Mouse (Mus musculus) cerebellum, postnatal 14 days (tissue): Measurements from ENCODE around the gene Tiam1.

Experiments used
- DNase-seq, 2 experiments: peaks; one replicate each; pipeline ENCODE4 v3.0.0; 2021; ENCODE audit warnings: mixed read lengths in 2 of 2

Tiam1 gene

DNA sequence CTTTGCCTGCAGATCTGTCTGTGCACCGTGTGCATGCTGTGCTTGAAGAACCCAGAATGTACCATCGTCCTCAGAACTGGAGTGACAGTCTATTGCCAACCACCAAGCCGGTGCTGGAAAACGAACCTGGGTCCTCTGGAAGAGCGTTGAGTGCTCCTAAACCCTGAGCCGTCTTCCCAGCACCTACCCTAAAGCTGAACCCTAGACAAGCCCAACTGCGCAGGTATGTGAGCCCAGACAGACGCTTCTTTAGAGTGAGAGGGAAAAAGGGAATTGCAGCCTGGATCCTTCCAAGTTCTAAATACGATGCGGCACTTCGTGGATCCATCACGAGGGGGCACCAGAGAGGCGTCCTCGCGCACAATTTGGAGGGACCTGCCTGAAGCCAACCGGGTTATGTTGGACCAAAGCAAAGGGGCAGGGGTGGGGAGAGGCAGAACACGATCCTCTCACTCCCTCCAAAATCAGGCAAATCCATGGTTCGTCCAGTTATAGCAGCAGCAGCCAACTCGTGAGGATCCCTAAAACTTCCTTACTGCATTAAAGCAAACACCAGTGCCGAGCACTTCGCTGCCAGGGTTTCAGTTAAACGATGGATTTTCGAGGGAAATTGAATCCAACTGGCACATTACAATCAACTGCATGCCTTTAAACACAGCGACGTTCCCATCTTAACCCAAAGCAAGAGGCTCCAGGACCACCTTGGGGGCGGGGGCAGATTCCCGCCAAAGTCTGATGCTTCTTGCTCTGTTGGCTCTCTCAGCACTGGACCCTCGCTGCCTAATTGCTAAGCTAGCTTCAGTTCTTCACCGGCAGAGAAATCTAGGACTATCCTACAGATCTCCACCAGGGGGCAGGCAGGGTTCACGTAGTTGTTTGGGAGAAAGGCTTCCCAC lies 369.7 kb downstream of the Tiam1 start:
- DNase-seq = peak; percentile 96 to 97

DNA sequence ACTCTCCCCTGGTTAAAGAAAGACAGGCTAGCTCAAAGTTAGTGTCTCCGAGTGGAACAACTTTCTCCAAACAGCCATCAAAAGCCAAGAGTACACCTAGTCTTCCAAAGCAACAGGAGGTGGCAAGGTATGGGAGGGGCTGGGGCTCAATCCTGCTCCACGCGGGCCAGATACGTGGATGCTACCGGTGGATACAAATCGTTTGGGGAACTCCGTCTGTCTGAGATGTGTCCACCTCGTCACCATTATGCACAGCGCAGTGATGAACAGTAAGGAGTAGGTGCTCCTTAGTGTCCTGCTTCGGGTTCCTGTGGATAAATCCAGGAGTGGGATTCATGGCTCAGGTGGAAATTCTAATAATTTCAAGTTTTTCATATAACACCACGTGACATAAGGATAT lies 377.6 kb downstream of the Tiam1 start:
- DNase-seq = no peak

DNA sequence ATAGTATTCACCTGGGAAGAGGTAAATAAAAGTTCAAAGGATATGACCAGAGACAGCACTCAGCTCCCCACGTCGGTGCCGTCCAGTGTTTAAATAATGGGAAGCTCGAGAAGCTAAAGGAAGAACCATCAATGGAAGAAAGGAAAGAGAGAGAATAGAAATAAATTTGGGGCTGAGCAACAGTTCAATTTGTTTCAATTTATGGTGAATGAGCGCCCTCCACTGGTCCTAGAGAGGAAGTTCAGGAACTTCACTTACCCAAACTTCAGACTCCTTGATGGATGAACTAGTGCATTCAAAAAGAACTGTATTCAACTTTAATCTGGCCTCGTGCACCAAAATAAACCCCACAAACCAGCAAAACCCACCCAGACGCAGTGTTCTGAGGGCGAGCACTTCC lies 378.1 kb downstream of the Tiam1 start:
- peak; percentile 56 to 59 for DNase-seq

DNA sequence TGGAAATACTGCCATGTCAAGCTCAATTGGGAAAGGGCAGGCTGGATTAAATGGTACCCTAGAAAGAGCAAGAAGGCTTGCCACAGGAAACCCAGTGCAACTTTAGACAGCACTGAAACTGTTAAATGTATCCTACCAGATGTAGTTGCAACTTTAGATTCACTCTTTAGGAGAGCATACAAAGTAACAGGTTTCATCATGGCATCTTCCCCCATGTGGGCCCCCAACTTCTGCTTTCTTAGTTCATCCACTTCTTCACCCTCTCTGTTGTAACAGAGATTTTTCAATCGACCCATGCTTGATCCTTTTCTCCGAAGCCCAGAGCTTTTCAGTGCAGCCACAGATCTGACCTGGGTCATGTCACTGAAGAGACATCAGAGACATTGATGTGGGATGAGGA lies 379.8 kb downstream of the Tiam1 start:
- no peak for DNase-seq

DNA sequence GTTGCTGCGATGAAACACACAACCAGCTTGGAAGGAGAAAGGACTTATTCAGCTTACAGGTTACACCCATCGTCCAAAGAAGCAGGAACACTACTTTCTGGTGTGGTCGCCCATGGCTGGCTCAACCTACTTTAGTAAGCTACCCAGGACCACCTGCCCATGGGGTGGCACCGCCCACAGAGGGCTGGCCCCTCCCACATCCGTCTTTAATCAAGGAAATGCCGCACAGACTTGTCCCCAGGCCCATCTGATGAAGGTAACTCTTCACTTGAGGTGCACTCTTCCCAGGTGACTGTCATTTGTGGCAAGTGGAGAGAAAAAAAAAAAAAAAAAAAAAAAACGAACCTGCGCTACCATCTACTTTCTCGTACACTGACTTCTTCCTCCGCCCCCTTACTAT lies 381.0 kb downstream of the Tiam1 start:
- no peak for DNase-seq

DNA sequence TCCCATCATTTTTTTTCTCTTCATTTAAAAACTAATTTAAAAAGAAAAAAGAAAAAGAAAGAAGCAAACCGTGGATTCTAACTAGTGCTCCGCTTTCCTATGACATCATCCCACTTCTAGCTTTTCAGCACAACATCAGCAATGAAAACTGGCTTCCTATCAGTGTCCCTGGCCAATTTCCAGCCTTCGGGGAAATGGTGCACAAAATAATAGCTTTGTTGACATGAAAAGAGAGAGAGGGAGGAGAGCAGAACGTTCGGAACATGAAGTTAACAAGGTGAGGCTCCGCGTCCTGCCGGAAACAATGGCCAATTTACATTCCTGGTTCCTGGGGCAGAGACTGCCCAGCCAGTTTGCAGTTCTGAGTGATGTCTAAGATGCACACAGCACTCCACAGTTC lies 381.5 kb downstream of the Tiam1 start:
- no peak for DNase-seq

DNA sequence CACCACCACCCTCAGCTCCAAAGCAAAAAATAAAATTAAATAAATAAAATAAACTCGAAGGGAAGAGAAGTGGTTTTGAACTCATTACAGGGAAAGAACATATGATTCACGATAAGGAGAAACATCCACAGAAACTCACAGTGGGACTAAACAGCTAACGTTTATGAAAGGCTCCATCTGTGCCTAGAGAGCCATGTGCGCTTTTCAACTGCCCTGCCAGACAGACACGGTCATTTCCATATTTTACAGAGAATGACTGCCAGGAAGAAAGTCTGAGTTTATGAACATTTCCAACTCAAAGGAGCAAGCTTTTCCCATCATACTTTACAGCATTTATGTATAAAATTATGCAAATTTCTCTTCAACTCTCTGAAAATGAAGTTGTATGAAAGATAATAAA lies 386.2 kb downstream of the Tiam1 start:
- peak in 1 of 2 experiments; percentile 22 for DNase-seq

DNA sequence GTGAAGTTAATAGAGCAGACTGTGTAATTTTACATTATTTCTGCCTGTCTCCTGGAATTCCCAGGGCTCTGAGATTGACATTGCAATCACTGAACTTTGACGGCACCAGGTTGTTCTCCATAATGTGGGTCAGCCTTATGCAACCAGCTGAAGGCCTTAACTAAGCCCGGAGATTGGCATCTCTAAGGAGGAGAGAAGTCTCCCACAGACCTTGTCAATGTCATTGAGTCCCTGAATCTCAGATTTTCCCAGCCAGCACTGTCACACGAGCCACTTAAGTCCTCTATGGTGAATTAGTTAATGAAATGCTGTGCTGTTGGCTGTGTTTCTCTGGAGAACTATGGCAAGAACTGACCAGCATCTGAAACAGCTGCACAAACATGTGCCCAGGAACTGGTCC lies 388.9 kb downstream of the Tiam1 start:
- no peak for DNase-seq

DNA sequence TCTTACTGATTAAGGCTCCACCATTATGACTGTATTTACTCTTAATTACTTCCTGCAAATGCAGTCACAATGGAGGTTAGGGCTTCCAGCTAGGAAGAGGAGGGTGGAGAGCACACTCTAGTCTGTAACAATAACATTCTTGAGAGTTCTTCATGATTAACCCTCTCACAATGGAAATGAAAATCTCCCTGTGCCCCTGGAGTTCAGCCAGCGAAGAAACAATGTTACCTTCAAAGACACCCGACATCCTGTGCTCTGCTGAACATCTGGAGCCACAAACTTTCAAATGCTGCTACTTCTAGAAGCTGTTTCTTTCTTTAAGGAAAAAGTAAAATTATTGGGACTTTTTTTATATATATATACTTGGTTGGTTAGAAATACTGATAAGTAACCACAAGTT lies 395.7 kb downstream of the Tiam1 start:
- DNase-seq = no peak

DNA sequence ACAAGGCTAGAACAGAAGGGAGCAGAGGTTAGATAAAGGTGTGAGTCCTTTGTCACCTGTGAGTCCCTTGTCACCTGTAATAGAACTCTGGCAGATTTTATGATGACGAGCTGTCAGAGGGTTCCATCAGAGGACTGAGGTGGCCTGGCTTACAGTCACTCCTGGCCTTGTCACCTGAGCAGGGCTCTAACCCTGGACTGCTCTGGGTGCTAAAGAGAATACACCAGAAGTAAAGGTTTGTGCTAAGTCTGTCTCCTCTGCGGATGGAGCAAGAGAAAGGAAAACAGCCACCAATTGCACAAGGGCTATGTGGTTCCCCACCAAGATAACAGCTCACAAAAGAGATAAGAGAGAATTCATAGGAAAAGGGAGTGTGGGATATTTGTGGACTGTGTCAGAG lies 404.0 kb downstream of the Tiam1 start:
- no peak for DNase-seq

DNA sequence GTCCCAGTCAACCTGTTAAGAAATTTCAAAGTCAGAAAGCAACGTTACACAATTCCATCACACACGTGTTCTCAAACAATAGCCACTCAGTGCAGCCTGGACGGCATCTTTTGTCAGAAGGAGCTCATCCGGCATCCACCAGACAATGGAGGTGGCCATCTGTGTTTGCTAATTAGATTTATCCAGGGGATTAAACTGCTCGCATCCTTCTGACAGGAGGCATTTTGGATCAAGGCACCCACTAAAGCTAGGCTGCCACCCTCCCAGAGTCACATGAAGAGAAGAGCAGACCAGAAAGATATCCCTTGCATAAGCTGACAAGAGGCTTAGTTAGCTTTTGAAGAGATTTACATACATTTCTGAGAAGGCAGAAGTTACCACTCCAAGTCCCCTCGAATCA lies 404.6 kb downstream of the Tiam1 start:
- no peak for DNase-seq
